Mouse (Mus musculus): ENCODE results near the gene Myh9. TPM values are rescaled to one million over a fixed set of nuclear protein-coding genes. Genes with fewer than 3 reads are reported as not detected.

Gene Myh9
- polyA plus RNA-seq, 1 experiment: 187 TPM

- TF ChIP-seq GATA1 (IDR thresholded peaks at IDR 0.05; ENCODE audit: low read length): no peak
Measured at GRCm38 (mm10) chr15:77836692-77837443, 5.1 kb downstream of the Myh9 start.

- TF ChIP-seq GATA1 (IDR thresholded peaks at IDR 0.05; ENCODE audit: low read length): no peak
Measured at GRCm38 (mm10) chr15:77835930-77836653, 5.9 kb downstream of the Myh9 start.

- TF ChIP-seq GATA1 (IDR thresholded peaks at IDR 0.05; ENCODE audit: low read length): no peak
Measured at GRCm38 (mm10) chr15:77834336-77835268, 7.4 kb downstream of the Myh9 start.

- TF ChIP-seq GATA1 (IDR thresholded peaks at IDR 0.05; ENCODE audit: low read length): no peak
Measured at GRCm38 (mm10) chr15:77833731-77834130, 8.2 kb downstream of the Myh9 start.

GRCm38 (mm10) chr15:77833083-77833482 is 8.9 kb downstream of the Myh9 start:
- TF ChIP-seq GATA1 (IDR thresholded peaks at IDR 0.05; ENCODE audit: low read length): no peak

GRCm38 (mm10) chr15:77832458-77832904 is 9.5 kb downstream of the Myh9 start:
- no peak for TF ChIP-seq GATA1 (IDR thresholded peaks at IDR 0.05; ENCODE audit: low read length)

GRCm38 (mm10) chr15:77831754-77832457 is 10.1 kb downstream of the Myh9 start:
- no peak for TF ChIP-seq GATA1 (IDR thresholded peaks at IDR 0.05; ENCODE audit: low read length)

- no peak for TF ChIP-seq GATA1 (IDR thresholded peaks at IDR 0.05; ENCODE audit: low read length)
Measured at GRCm38 (mm10) chr15:77831138-77831579, 10.8 kb downstream of the Myh9 start.

GRCm38 (mm10) chr15:77830481-77831137 is 11.4 kb downstream of the Myh9 start:
- no peak for TF ChIP-seq GATA1 (IDR thresholded peaks at IDR 0.05; ENCODE audit: low read length)

DNA sequence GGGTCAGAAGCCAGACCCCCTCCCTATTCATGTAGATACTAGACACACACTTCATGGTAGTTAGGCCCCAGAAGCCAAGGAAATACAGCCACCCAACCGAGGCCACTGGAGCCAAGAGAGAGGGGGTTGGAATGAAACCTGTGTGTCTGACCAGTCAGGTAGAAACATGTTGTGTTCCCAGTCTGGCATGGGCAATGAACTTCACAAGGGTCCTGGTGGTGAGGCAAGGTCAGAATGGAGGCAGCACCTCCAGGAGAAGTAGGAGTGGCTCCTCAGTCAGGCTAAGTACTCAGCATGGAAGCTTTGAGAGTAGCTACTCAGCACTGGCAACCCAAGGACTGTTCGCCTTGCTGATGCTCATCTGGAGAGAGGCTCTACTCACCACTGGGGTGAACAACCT is 12.4 kb downstream of the Myh9 start:
- TF ChIP-seq GATA1 (IDR thresholded peaks at IDR 0.05; ENCODE audit: low read length): no peak

DNA sequence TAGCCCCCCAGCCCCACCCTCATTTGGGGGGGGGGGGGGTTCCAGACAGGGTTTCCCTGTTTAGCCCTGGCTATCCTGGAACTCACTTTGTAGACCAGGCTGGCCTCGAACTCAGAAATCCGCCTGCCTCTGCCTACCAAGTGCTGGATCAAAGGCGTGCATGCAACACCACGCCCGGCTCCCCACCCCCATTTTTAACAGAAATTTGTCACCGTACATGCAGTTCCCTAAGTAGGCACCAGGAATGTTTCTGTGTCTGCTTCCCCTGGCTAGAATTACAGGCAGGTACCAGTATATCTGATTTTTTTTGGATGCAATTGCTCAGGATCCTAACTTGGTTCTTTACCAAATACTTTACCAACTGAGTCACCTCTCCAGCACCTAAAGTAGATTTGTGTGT is 13.1 kb downstream of the Myh9 start:
- TF ChIP-seq GATA1 (IDR thresholded peaks at IDR 0.05; ENCODE audit: low read length): no peak

DNA sequence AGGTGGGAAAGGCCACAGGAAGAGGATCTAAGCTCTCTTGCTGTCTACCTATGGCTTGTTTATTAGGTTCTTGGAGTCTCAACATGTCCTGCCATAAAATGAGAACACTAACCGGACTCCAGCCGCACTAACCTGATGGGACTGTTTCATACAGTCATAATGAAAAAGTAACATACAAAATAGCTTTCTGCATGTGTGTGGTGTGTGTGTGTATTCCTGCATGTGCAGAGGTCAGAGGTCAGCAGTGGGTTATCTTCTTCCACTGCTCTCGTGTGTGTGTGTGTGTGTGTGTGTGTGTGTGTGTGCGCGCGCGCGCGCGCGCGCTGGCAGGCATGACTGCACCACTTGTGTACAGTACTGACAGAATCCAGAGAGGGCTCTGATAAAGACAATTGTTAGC is 13.7 kb downstream of the Myh9 start:
- no peak for TF ChIP-seq GATA1 (IDR thresholded peaks at IDR 0.05; ENCODE audit: low read length)

DNA sequence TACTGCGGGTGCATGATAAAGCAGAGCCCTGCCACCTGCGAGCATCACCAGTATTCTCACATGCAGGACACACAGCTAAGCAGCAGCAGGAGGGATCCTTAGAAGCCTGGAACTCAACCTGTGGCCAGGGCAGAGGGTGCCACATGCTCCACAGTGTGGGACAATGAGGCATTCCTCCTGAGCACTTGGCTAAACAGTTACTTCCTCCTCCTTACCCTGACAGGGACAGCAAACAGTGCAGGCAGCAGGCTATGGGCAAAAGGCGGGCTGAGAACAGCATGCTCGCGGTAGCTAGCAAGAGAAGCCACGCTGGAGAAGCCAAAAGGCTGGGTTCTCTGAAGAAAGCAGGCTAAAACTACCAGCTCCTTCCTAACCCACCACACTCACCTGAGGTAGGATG is 14.2 kb downstream of the Myh9 start:
- TF ChIP-seq GATA1 (IDR thresholded peaks at IDR 0.05; ENCODE audit: low read length): no peak

DNA sequence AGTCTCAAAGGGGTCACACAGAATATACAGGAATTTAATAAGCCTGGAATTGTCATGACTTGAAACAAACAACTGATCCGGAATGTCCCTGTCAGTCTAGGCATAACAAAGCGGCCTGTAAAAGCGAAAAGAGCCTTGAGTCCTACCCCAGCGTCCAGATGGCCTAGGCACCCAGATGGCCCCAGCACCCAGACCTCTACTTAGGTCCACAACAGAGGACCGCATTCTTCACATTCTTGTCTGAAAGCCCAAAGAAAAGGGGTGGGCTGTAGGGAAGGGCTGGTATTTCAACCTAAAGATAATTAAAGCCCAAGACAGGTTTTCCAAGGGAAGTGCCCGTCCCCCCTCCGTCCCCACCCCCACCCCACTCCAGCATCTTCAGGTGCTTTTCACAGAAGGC is 14.6 kb downstream of the Myh9 start:
- TF ChIP-seq GATA1 (IDR thresholded peaks at IDR 0.05; ENCODE audit: low read length): no peak

- no peak for TF ChIP-seq GATA1 (IDR thresholded peaks at IDR 0.05; ENCODE audit: low read length)
Measured at GRCm38 (mm10) chr15:77825382-77825781, 16.6 kb downstream of the Myh9 start.

All from G1E-ER4 (cell line).